Mouse (Mus musculus) brain, embryonic 14.5 days (tissue): ENCODE data around the gene Gm21981.

Experiments
- CTCF ChIP-seq: fragments of 200-500 bp; IDR thresholded peaks from 2 replicates; pipeline ENCODE4 v1.5.1; 2012; ENCODE audit warnings: inconsistent platforms, mild to moderate bottlenecking, moderate library complexity, borderline replicate concordance; ENCODE audit not compliant: insufficient read depth, insufficient read length; ENCODE audit errors: extremely low read depth
- POLR2A ChIP-seq: fragments of 200-500 bp; IDR thresholded peaks from 2 replicates; pipeline ENCODE4 v1.6.1; 2012; ENCODE audit warnings: mild to moderate bottlenecking, inconsistent platforms, borderline replicate concordance; ENCODE audit not compliant: poor library complexity, insufficient read depth, insufficient read length, severe bottlenecking; ENCODE audit errors: extremely low read depth

DNA sequence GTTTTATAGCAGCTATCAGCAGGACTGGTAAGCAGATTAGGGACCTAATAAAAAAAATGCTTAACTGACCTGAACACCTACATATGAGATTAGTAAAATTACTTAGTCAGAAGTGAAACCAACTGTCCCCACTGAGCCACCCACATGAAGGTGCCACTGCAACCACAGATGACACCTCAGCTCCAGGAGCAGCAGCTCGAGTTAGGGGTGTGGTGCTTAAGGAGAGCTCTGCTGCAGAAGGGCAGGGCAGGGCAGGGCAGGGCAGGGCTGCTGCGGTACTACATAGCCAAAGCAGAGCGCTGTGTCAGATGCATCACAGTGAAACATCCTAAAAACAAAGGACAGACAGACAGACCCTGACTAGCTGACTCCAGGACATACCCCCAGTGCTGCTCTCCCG, 11.4 kb downstream of the Gm21981 start:
- no peak for TF ChIP-seq CTCF
- TF ChIP-seq POLR2A, result no peak
